Mouse (Mus musculus) limb, embryonic 12.5 days (tissue): ENCODE results near the gene Atp6ap2. TPM values are rescaled to one million over a fixed set of nuclear protein-coding genes. Genes with fewer than 3 reads are reported as not detected.
"Not testable (repeated sequence)": the region's sequence is repeated elsewhere in the genome, so short reads cannot be mapped to it uniquely, and the experiment has no call there.

Experiments used
- ATAC-seq: fragments of 200-750 bp; cut with Nextera tagmentation; 2 replicates; pipeline ENCODE4 v1.8.0; 2017; ENCODE audit warnings: low read depth, moderate TSS enrichment; ENCODE audit not compliant: insufficient number of reproducible peaks, insufficient read depth, low FRiP score, low TSS enrichment
- H3K27ac ChIP-seq: fragments of 300-500 bp; sonication (generic); 2 replicates; pipeline ENCODE4 v1.5.1; 2016; ENCODE audit warnings: mild to moderate bottlenecking, moderate library complexity
- H3K27me3 ChIP-seq: fragments of 300-500 bp; sonication (generic); 2 replicates; pipeline ENCODE4 v1.6.1; 2016; ENCODE audit warnings: mild to moderate bottlenecking, moderate library complexity
- H3K36me3 ChIP-seq: fragments of 300-500 bp; sonication (generic); 2 replicates; pipeline ENCODE4 v1.6.1; 2016; ENCODE audit warnings: mild to moderate bottlenecking, moderate library complexity
- H3K4me1 ChIP-seq: fragments of 300-500 bp; sonication (generic); replicated peaks from 2 replicates; pipeline ENCODE4 v1.6.1; 2016
- H3K4me2 ChIP-seq: fragments of 300-500 bp; sonication (generic); 2 replicates; pipeline ENCODE4 v1.6.1; 2016; ENCODE audit warnings: mild to moderate bottlenecking, moderate library complexity
- H3K4me3 ChIP-seq: fragments of 300-500 bp; sonication (generic); replicated peaks from 2 replicates; pipeline ENCODE4 v1.5.1; 2016; ENCODE audit warnings: mild to moderate bottlenecking
- H3K9ac ChIP-seq: fragments of 300-500 bp; sonication (generic); replicated peaks from 2 replicates; pipeline ENCODE4 v1.6.1; 2016; ENCODE audit warnings: mild to moderate bottlenecking, moderate library complexity
- H3K9me3 ChIP-seq: fragments of 300-500 bp; sonication (generic); 2 replicates; pipeline ENCODE4 v1.6.1; 2016; ENCODE audit warnings: mild to moderate bottlenecking, moderate library complexity
- WGBS: fragments of 180-500 bp; shearing (Covaris S2); methylation state at CpG from one replicate; pipeline ENCODE4 v1.1.7; 2016; 5-methylcytosine and 5-hydroxymethylcytosine counted together
- polyA plus RNA-seq: library from polyadenylated mRNA; unstranded; fragments of >200 nt; fragmentation: Nextera tagmentation; extraction: Ambion mirVana; gene quantifications from 2 replicates; pipeline ENCODE4 v1.2.1, GENCODE M21; 2016

Atp6ap2 gene
- polyA plus RNA-seq, 1 experiment from 2014 or later, result 55.0 TPM

- not testable (repeated sequence) for H3K4me2 ChIP-seq, H3K9ac ChIP-seq, H3K4me1 ChIP-seq, H3K9me3 ChIP-seq, H3K27me3 ChIP-seq, H3K27ac ChIP-seq, ATAC-seq, H3K4me3 ChIP-seq
- peaks cover 26% of the 10 kb centered on the region; the same call in 1 of the 2 replicates for H3K36me3 ChIP-seq
Observed at GRCm38 (mm10) chrX:12610541-12610940, 22.9 kb downstream of the Atp6ap2 start.

DNA sequence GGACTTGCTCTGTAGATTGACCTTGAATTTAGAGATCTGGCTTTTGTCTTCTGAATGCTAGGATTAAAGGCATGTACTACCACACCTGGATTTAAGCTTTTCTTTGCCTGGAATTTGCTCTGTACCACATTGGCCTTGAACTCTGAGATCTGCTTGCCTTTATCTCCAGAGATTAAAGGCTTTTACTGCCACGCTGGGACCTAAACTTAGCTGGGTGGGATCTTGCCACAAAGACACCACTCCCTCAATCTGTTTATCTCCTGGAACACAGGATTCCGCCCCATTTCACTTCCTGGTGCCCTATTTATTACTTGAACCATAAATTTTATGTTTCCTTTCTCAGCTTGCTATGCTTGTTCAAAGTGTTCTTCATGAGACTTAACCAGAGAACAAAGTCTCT, 23.6 kb downstream of the Atp6ap2 start:
- H3K27me3 ChIP-seq, result 0 out of 2 replicates have a peak, but pooled peaks cover 3% of the 10 kb centered on the region
- no peaks in the 10 kb centered on the region for H3K4me1 ChIP-seq
- no peak overlapping the region for H3K27ac ChIP-seq
- no peak overlapping the region for H3K4me2 ChIP-seq
- H3K9ac ChIP-seq, result no peak overlapping the region
- H3K4me3 ChIP-seq, result no peak overlapping the region
- H3K36me3 ChIP-seq, result peaks cover 26% of the 10 kb centered on the region; the same call in 1 of the 2 replicates
- H3K9me3 ChIP-seq, result no peaks in the 10 kb centered on the region
- ATAC-seq, result no peak
- WGBS, result 47% methylated on average over 2 of the region's 2 CpGs

- not testable (repeated sequence) for H3K4me2 ChIP-seq, ATAC-seq, H3K9me3 ChIP-seq, H3K4me1 ChIP-seq, H3K9ac ChIP-seq, H3K27ac ChIP-seq, H3K4me3 ChIP-seq, H3K27me3 ChIP-seq
- peaks cover 20% of the 10 kb centered on the region; the same call in 1 of the 2 replicates for H3K36me3 ChIP-seq
- WGBS, result 89% methylated on average over 1 of the region's 1 CpGs
Observed at GRCm38 (mm10) chrX:12612360-12612759, 24.8 kb downstream of the Atp6ap2 start.

- no peaks in the 10 kb centered on the region for H3K27me3 ChIP-seq
- no peaks in the 10 kb centered on the region for H3K36me3 ChIP-seq
- no peaks in the 10 kb centered on the region for H3K4me1 ChIP-seq
- H3K9me3 ChIP-seq, result no peaks in the 10 kb centered on the region
- ATAC-seq, result no peak
- H3K27ac ChIP-seq, result no peak overlapping the region
- no peak overlapping the region for H3K4me3 ChIP-seq
- H3K9ac ChIP-seq, result no peak overlapping the region
- WGBS, result 70% methylated on average over 3 of the region's 4 CpGs
- no peak overlapping the region for H3K4me2 ChIP-seq
Observed at GRCm38 (mm10) chrX:12625131-12625530, 37.5 kb downstream of the Atp6ap2 start.

DNA sequence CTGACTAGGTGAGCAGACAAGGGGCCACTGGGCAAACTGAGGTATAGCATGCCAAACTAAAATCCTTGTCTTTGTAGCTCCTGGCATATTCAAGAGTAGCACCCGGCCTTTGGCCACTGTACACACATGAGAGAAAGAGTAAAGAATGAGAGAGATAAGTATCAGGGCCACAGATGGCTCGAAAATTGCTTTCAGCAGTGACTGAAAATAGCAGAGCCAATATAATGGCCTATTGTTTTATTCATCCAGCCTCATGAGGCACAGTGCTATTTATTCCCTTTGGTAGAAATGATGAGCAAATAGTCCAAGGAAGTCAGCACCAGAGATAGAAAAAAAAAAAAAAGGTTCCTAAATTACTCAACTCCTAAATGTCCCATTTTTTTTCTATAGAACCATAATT, 57.4 kb downstream of the Atp6ap2 start:
- H3K27ac ChIP-seq, result no peak overlapping the region
- H3K27me3 ChIP-seq, result 0 out of 2 replicates have a peak, but pooled peaks cover 2% of the 10 kb centered on the region
- no peaks in the 10 kb centered on the region for H3K4me1 ChIP-seq
- H3K9me3 ChIP-seq, result no peaks in the 10 kb centered on the region
- no peak for ATAC-seq
- no peaks in the 10 kb centered on the region for H3K36me3 ChIP-seq
- H3K4me3 ChIP-seq, result no peak overlapping the region
- 62% methylated on average over 2 of the region's 2 CpGs for WGBS
- no peak overlapping the region for H3K9ac ChIP-seq
- no peak overlapping the region for H3K4me2 ChIP-seq

GRCm38 (mm10) chrX:12645531-12646304, 58.1 kb downstream of the Atp6ap2 start:
- Histone ChIP-seq H3K27ac (no peak overlapping the region), H3K9me3 (no peaks in the 10 kb centered on the region), H3K4me2 (no peak overlapping the region), H3K4me1 (no peaks in the 10 kb centered on the region), H3K9ac (no peak overlapping the region), H3K27me3 (0 out of 2 replicates have a peak, but pooled peaks cover 2% of the 10 kb centered on the region), H3K36me3 (no peaks in the 10 kb centered on the region), H3K4me3 (no peak overlapping the region)
- ATAC-seq, result no peak
- WGBS, result 69% methylated on average over 12 of the region's 12 CpGs

DNA sequence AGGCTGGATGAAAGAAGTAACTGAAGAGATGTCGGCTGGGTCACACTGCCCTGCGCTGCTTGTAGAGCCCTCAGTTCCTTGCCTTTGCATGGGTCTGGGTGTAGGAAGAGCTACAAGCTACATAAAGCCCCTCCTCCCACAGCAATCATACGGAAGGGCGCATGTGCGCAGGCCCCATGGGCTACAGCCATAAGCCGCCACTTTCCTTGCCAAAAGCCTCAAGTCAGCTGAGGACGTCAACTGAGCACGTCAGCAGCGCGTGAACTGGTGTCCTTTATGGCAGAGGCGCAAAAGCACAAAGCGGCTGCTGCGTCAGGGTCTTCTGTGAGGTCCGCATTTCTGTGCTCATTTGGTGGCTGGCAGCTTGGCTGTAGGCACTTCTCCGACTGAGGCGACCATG, 64.3 kb downstream of the Atp6ap2 start:
- ATAC-seq, result no peak
- H3K27me3 ChIP-seq, result peaks cover 4% of the 10 kb centered on the region; the same call in 1 of the 2 replicates
- no peak overlapping the region for H3K27ac ChIP-seq
- no peak overlapping the region for H3K4me2 ChIP-seq
- no peak overlapping the region for H3K9ac ChIP-seq
- WGBS, result 90% methylated on average over 16 of the region's 16 CpGs
- H3K36me3 ChIP-seq, result peaks cover 19% of the 10 kb centered on the region
- H3K4me1 ChIP-seq, result no peaks in the 10 kb centered on the region
- no peak overlapping the region for H3K4me3 ChIP-seq
- H3K9me3 ChIP-seq, result no peaks in the 10 kb centered on the region

DNA sequence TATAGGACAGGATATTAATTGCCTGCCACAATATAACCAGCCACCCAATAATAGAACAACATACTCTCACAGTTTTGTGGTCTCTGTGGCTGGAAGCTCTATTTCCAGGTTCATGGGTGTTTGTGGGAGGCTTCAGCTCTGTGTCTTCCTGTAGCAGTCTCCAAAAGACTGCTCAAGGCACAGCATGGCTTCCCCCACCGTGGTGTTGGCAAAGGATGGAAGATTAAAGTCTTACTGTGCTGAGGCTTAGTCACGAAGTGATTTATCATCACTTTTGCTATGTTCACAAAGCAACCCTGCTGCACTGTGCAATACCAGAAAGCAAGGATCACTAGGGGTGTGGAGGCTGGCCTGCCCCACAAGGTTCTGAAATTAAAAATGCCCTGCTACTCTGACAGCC, 66.3 kb downstream of the Atp6ap2 start:
- WGBS, result 77% methylated on average over 2 of the region's 2 CpGs
- Histone ChIP-seq H3K4me2 (no peak overlapping the region), H3K4me1 (no peaks in the 10 kb centered on the region), H3K27me3 (peaks cover 4% of the 10 kb centered on the region; the same call in 1 of the 2 replicates), H3K4me3 (no peak overlapping the region), H3K9me3 (no peaks in the 10 kb centered on the region), H3K9ac (no peak overlapping the region), H3K36me3 (peaks cover 35% of the 10 kb centered on the region), H3K27ac (no peak overlapping the region)
- no peak for ATAC-seq

Other genes with a start within 250 kb of the Atp6ap2 start
- 32.6 and 37.0 TPM in 2 replicates for gene 1810030O07Rik, start 85.9 kb downstream of the Atp6ap2 start, polyA plus RNA-seq
- 13.3 and 17.2 TPM in 2 replicates for gene Med14, start 174.3 kb downstream of the Atp6ap2 start, polyA plus RNA-seq